9 mouse cellular contexts compared by ENCODE assay signal in genomic region chr7:4920976-4921823, GRCm38 (mm10). TPM values are rescaled to one million over a fixed set of nuclear protein-coding genes. Genes with fewer than 3 reads are reported as not detected.
DNase-seq lines count a peak whose midpoint lies in the region; ATAC-seq lines count a peak whose summit lies in the region.
"Had no signal": no experiment of that assay in that cellular context is flagged by ENCODE, and none has a peak within 500 bp of the region (broad histone marks: within the 10 kb centered on the region; RNA-seq: fewer than 3 reads in every experiment).

No protein-coding gene starts in this region.

- H3K27ac ChIP-seq in heart, embryonic 10.5 days = peak overlapping the region; percentile 83
- peak overlapping the region; percentile 65 for H3K27ac ChIP-seq in embryonic facial prominence, embryonic 11.5 days (replicated peaks; ENCODE audit: low read depth, low read length)
- H3K27ac ChIP-seq in hindbrain, embryonic 13.5 days = peak overlapping the region; percentile 99
- peak overlapping the region; percentile 98 for H3K27ac ChIP-seq in midbrain, embryonic 14.5 days (replicated peaks; ENCODE audit: low read depth, low read length)

- WGBS in heart, embryonic 10.5 days = 34% methylated on average over 23 of the region's 23 CpGs
- 59% methylated on average over 23 of the region's 23 CpGs for WGBS in embryonic facial prominence, embryonic 11.5 days
- WGBS in hindbrain, embryonic 13.5 days = 62% methylated on average over 23 of the region's 23 CpGs
- WGBS in midbrain, embryonic 14.5 days = 56% methylated on average over 23 of the region's 23 CpGs

- H3K9ac ChIP-seq in embryonic facial prominence, embryonic 11.5 days (replicated peaks; ENCODE audit: low read length) = 0 out of 2 replicates have a peak overlapping the region, but pooled peaks have one; percentile 9
- H3K9ac ChIP-seq in hindbrain, embryonic 13.5 days = peak overlapping the region; percentile 80
- H3K9ac ChIP-seq in midbrain, embryonic 14.5 days (replicated peaks; ENCODE audit: low read length) = peak overlapping the region; percentile 68; the same call in 1 of the 2 replicates

- DNase-seq in heart, embryonic 10.5 days (ENCODE audit: low spot score) = no peak
- DNase-seq in heart, adult 9 months (ENCODE audit: low spot score in 2 of 2) = no peak
- no peak for DNase-seq in embryonic facial prominence, embryonic 11.5 days (ENCODE audit: low spot score)
- no peak for DNase-seq in midbrain, embryonic 14.5 days
- no peak for DNase-seq in layer of hippocampus, adult 9-11 months
- DNase-seq in frontal cortex, postnatal 25 days (ENCODE audit: low spot score in 2 of 2) = no peak

- peaks cover 76% of the 10 kb centered on the region for H3K4me1 ChIP-seq in heart, embryonic 10.5 days
- H3K4me1 ChIP-seq in embryonic facial prominence, embryonic 11.5 days (ENCODE audit: control insufficient read depth, insufficient read depth, low read length) = peaks cover 25% of the 10 kb centered on the region
- H3K4me1 ChIP-seq in hindbrain, embryonic 13.5 days (replicated peaks) = peaks cover 72% of the 10 kb centered on the region
- peaks cover 59% of the 10 kb centered on the region for H3K4me1 ChIP-seq in midbrain, embryonic 14.5 days (ENCODE audit: control insufficient read depth, insufficient read depth, low read length)

- peaks cover 39% of the 10 kb centered on the region for H3K36me3 ChIP-seq in heart, embryonic 10.5 days
- H3K36me3 ChIP-seq in embryonic facial prominence, embryonic 11.5 days (replicated peaks; ENCODE audit: control insufficient read depth, insufficient read depth, low read depth, low read length) = peaks cover 8% of the 10 kb centered on the region
- peaks cover 36% of the 10 kb centered on the region for H3K36me3 ChIP-seq in hindbrain, embryonic 13.5 days
- H3K36me3 ChIP-seq in midbrain, embryonic 14.5 days (ENCODE audit: control insufficient read depth, insufficient read depth, low read length) = peaks cover 33% of the 10 kb centered on the region

- no peak overlapping the region; the same call in 1 of the 2 replicates for H3K4me2 ChIP-seq in embryonic facial prominence, embryonic 11.5 days (ENCODE audit: low read depth, low read length)
- peak overlapping the region; percentile 91; the same call in 1 of the 2 replicates for H3K4me2 ChIP-seq in hindbrain, embryonic 13.5 days
- H3K4me2 ChIP-seq in midbrain, embryonic 14.5 days (ENCODE audit: low read length) = peak overlapping the region; percentile 91

- H3K9me3 ChIP-seq in heart, embryonic 10.5 days = no peaks in the 10 kb centered on the region
- H3K9me3 ChIP-seq in embryonic facial prominence, embryonic 11.5 days (replicated peaks; ENCODE audit: control insufficient read depth, low read length) = no peaks in the 10 kb centered on the region
- H3K9me3 ChIP-seq in hindbrain, embryonic 13.5 days = no peaks in the 10 kb centered on the region
- no peaks in the 10 kb centered on the region for H3K9me3 ChIP-seq in midbrain, embryonic 14.5 days (ENCODE audit: control insufficient read depth, low read length)

- H3K4me3 ChIP-seq in heart, embryonic 10.5 days = peak overlapping the region; percentile 59
- H3K4me3 ChIP-seq in embryonic facial prominence, embryonic 11.5 days (ENCODE audit: low read depth, low read length) = no peak overlapping the region
- H3K4me3 ChIP-seq in hindbrain, embryonic 13.5 days = no peak overlapping the region
- H3K4me3 ChIP-seq in midbrain, embryonic 14.5 days (replicated peaks; ENCODE audit: low read depth, low read length) = no peak overlapping the region

- ATAC-seq in embryonic facial prominence, embryonic 11.5 days (replicated peaks; ENCODE audit: insufficient number of reproducible peaks, low FRiP score, low TSS enrichment, low read depth) = no peak
- ATAC-seq in hindbrain, embryonic 13.5 days (ENCODE audit: low FRiP score) = no peak
- no peak for ATAC-seq in midbrain, embryonic 14.5 days (ENCODE audit: low FRiP score, low TSS enrichment)
- ATAC-seq in frontal cortex, adult (ENCODE audit: low TSS enrichment) = no peak

- no peaks in the 10 kb centered on the region for H3K27me3 ChIP-seq in heart, embryonic 10.5 days (ENCODE audit: insufficient read depth, poor library complexity, severe bottlenecking)
- H3K27me3 ChIP-seq in embryonic facial prominence, embryonic 11.5 days (ENCODE audit: control insufficient read depth, insufficient read depth, low read length) = no peaks in the 10 kb centered on the region
- H3K27me3 ChIP-seq in hindbrain, embryonic 13.5 days = no peaks in the 10 kb centered on the region
- H3K27me3 ChIP-seq in midbrain, embryonic 14.5 days (ENCODE audit: control insufficient read depth, insufficient read depth, low read length) = no peaks in the 10 kb centered on the region

RNA-seq across cellular contexts. Expression of gene Nat14, which starts 0.6 kb away (rescaled TPM):
- polyA plus RNA-seq in heart, embryonic 10.5 days (2016; fragmentation: Nextera tagmentation; extraction: Ambion mirVana) = 4.3 and 5.5 TPM in 2 replicates
- 2.7 and 2.8 TPM in 2 replicates for polyA plus RNA-seq in embryonic facial prominence, embryonic 11.5 days (2014; fragmentation: Nextera tagmentation; extraction: Ambion mirVana)
- 25.4 and 27.7 TPM in 2 replicates for polyA plus RNA-seq in hindbrain, embryonic 13.5 days (2015; fragmentation: Nextera tagmentation; extraction: Ambion mirVana)
- 24.0 and 28.9 TPM in 2 replicates for polyA plus RNA-seq in midbrain, embryonic 14.5 days (2014; fragmentation: Nextera tagmentation; extraction: Ambion mirVana)

RNA-seq across cellular contexts. Expression of gene Ssc5d, which starts 4.4 kb away (rescaled TPM):
- polyA plus RNA-seq in heart, embryonic 10.5 days (2016; fragmentation: Nextera tagmentation; extraction: Ambion mirVana) = 1.2 and 1.6 TPM in 2 replicates
- polyA plus RNA-seq in embryonic facial prominence, embryonic 11.5 days (2014; fragmentation: Nextera tagmentation; extraction: Ambion mirVana) = 0.97 and 1.2 TPM in 2 replicates
- polyA plus RNA-seq in hindbrain, embryonic 13.5 days (2015; fragmentation: Nextera tagmentation; extraction: Ambion mirVana) = 0.73 and 1.3 TPM in 2 replicates
- polyA plus RNA-seq in midbrain, embryonic 14.5 days (2014; fragmentation: Nextera tagmentation; extraction: Ambion mirVana) = 0.12 and 0.84 TPM in 2 replicates

RNA-seq across cellular contexts. Expression of gene Zfp628, which starts 6.2 kb away (rescaled TPM):
- polyA plus RNA-seq in heart, embryonic 10.5 days (2016; fragmentation: Nextera tagmentation; extraction: Ambion mirVana) = 2.9 and 3.5 TPM in 2 replicates
- 2.5 and 3.6 TPM in 2 replicates for polyA plus RNA-seq in embryonic facial prominence, embryonic 11.5 days (2014; fragmentation: Nextera tagmentation; extraction: Ambion mirVana)
- 3.6 and 4.9 TPM in 2 replicates for polyA plus RNA-seq in hindbrain, embryonic 13.5 days (2015; fragmentation: Nextera tagmentation; extraction: Ambion mirVana)
- polyA plus RNA-seq in midbrain, embryonic 14.5 days (2014; fragmentation: Nextera tagmentation; extraction: Ambion mirVana) = 4.6 and 5.1 TPM in 2 replicates

RNA-seq across cellular contexts. Expression of gene Gm36210, which starts 14.9 kb away (rescaled TPM):
- polyA plus RNA-seq in heart, embryonic 10.5 days (2016; fragmentation: Nextera tagmentation; extraction: Ambion mirVana) = 0.18 and 0.36 TPM in 2 replicates
- polyA plus RNA-seq in embryonic facial prominence, embryonic 11.5 days (2014; fragmentation: Nextera tagmentation; extraction: Ambion mirVana) = 0.27 TPM in 1 of 2 replicates, not detected in the other
- polyA plus RNA-seq in hindbrain, embryonic 13.5 days (2015; fragmentation: Nextera tagmentation; extraction: Ambion mirVana) = 0.26 and 0.45 TPM in 2 replicates
- 0.55 TPM in 1 of 2 replicates, not detected in the other for polyA plus RNA-seq in midbrain, embryonic 14.5 days (2014; fragmentation: Nextera tagmentation; extraction: Ambion mirVana)
- polyA plus RNA-seq: liver, embryonic 16.5 days had no signal

RNA-seq across cellular contexts. Expression of gene Sbk2, which starts 43.0 kb away (rescaled TPM):
- polyA plus RNA-seq in heart, embryonic 10.5 days (2016; fragmentation: Nextera tagmentation; extraction: Ambion mirVana) = 1.8 and 2.3 TPM in 2 replicates
- 0.21 TPM in 1 of 2 replicates, not detected in the other for polyA plus RNA-seq in embryonic facial prominence, embryonic 11.5 days (2014; fragmentation: Nextera tagmentation; extraction: Ambion mirVana)
- 0.25 TPM in 1 of 2 replicates, not detected in the other for polyA plus RNA-seq in hindbrain, embryonic 13.5 days (2015; fragmentation: Nextera tagmentation; extraction: Ambion mirVana)
- polyA plus RNA-seq in midbrain, embryonic 14.5 days (2014; fragmentation: Nextera tagmentation; extraction: Ambion mirVana) = not detected in 2 replicates
- polyA plus RNA-seq: liver, embryonic 16.5 days had no signal

Comparison
In these comparisons a context has a peak if more than half of its experiments do, and no peak if none do; other contexts are left out.
1. H3K9ac ChIP-seq: peak in every context shown above with its lines; median percentile 80 in hindbrain, embryonic 13.5 days; 68 in midbrain, embryonic 14.5 days; 9 in embryonic facial prominence, embryonic 11.5 days.